Mouse (Mus musculus) intestine, embryonic 15.5 days (tissue): ENCODE measurements around the gene Hfm1. TPM values are rescaled to one million over a fixed set of nuclear protein-coding genes. Genes with fewer than 3 reads are reported as not detected.
A peak's percentile ranks its signal among the peaks of the same experiment; 100 is the strongest.

Source experiments
- ATAC-seq: fragments of 200-750 bp; cut with Nextera tagmentation; 2 replicates; pipeline ENCODE4 v1.8.0; 2017; ENCODE audit warnings: moderate TSS enrichment, moderate library complexity
- H3K27ac ChIP-seq: fragments of 300-500 bp; sonication (generic); 2 replicates; pipeline ENCODE4 v1.5.1; 2015; ENCODE audit warnings: mild to moderate bottlenecking, inconsistent platforms
- H3K27me3 ChIP-seq: fragments of 300-500 bp; sonication (generic); replicated peaks from 2 replicates; pipeline ENCODE4 v1.6.1; 2015; ENCODE audit warnings: inconsistent platforms
- H3K36me3 ChIP-seq: fragments of 300-500 bp; sonication (generic); 2 replicates; pipeline ENCODE4 v1.6.1; 2015; ENCODE audit warnings: inconsistent platforms
- H3K4me1 ChIP-seq: fragments of 300-500 bp; sonication (generic); replicated peaks from 2 replicates; pipeline ENCODE4 v1.6.1; 2015; ENCODE audit warnings: inconsistent platforms
- H3K4me2 ChIP-seq: fragments of 300-500 bp; sonication (generic); replicated peaks from 2 replicates; pipeline ENCODE4 v1.6.1; 2015; ENCODE audit warnings: mild to moderate bottlenecking, inconsistent platforms
- H3K4me3 ChIP-seq: fragments of 300-500 bp; sonication (generic); replicated peaks from 2 replicates; pipeline ENCODE4 v1.5.1; 2015; ENCODE audit warnings: inconsistent platforms
- H3K9ac ChIP-seq: fragments of 300-500 bp; sonication (generic); 2 replicates; pipeline ENCODE4 v1.6.1; 2015; ENCODE audit warnings: inconsistent platforms
- H3K9me3 ChIP-seq: fragments of 300-500 bp; sonication (generic); 2 replicates; pipeline ENCODE4 v1.6.1; 2016; ENCODE audit warnings: inconsistent platforms
- WGBS: fragments of 180-500 bp; shearing (Covaris S2); methylation state at CpG from one replicate; pipeline ENCODE4 v1.1.7; 2015; 5-methylcytosine and 5-hydroxymethylcytosine counted together
- polyA plus RNA-seq: library from polyadenylated mRNA; unstranded; fragments of >200 nt; fragmentation: Nextera tagmentation; extraction: Ambion mirVana; gene quantifications from 2 replicates; pipeline ENCODE4 v1.2.1, GENCODE M21; 2015

Gene Hfm1
- polyA plus RNA-seq, 1 experiment from 2014 or later: 1.2 TPM

GRCm38 (mm10) chr5:106926369-106926686, 207 bp upstream of the Hfm1 start:
- H3K27ac ChIP-seq: no peak overlapping the region
- peak overlapping the region; percentile 54 for H3K4me3 ChIP-seq
- peak overlapping the region; percentile 86 for H3K4me2 ChIP-seq
- H3K4me1 ChIP-seq: 0 out of 2 replicates have a peak, but pooled peaks cover 6% of the 10 kb centered on the region
- H3K9me3 ChIP-seq: no peaks in the 10 kb centered on the region
- H3K36me3 ChIP-seq: no peaks in the 10 kb centered on the region
- no peaks in the 10 kb centered on the region for H3K27me3 ChIP-seq
- no peak for ATAC-seq
- peak overlapping the region; percentile 56; the same call in 1 of the 2 replicates for H3K9ac ChIP-seq
- WGBS: 44% methylated on average over 4 of the region's 4 CpGs

GRCm38 (mm10) chr5:106919315-106919714, 6.8 kb downstream of the Hfm1 start:
- no peaks in the 10 kb centered on the region for H3K9me3 ChIP-seq
- no peak overlapping the region for H3K4me3 ChIP-seq
- H3K27me3 ChIP-seq: no peaks in the 10 kb centered on the region
- no peak overlapping the region for H3K27ac ChIP-seq
- no peak for ATAC-seq
- H3K4me2 ChIP-seq: no peak overlapping the region
- H3K36me3 ChIP-seq: no peaks in the 10 kb centered on the region
- H3K9ac ChIP-seq: no peak overlapping the region
- no peaks in the 10 kb centered on the region for H3K4me1 ChIP-seq

GRCm38 (mm10) chr5:106896879-106897278, 29.2 kb downstream of the Hfm1 start:
- no peaks in the 10 kb centered on the region for H3K9me3 ChIP-seq
- H3K4me2 ChIP-seq: no peak overlapping the region
- no peak overlapping the region for H3K27ac ChIP-seq
- H3K9ac ChIP-seq: no peak overlapping the region
- no peaks in the 10 kb centered on the region for H3K36me3 ChIP-seq
- no peaks in the 10 kb centered on the region for H3K4me1 ChIP-seq
- WGBS: 59% methylated on average over 2 of the region's 2 CpGs
- no peak overlapping the region for H3K4me3 ChIP-seq
- ATAC-seq: no peak
- H3K27me3 ChIP-seq: no peaks in the 10 kb centered on the region

- WGBS: 32% methylated on average over 5 of the region's 5 CpGs
- no peaks in the 10 kb centered on the region for H3K9me3 ChIP-seq
- H3K27me3 ChIP-seq: no peaks in the 10 kb centered on the region
- H3K36me3 ChIP-seq: no peaks in the 10 kb centered on the region
- no peak overlapping the region for H3K4me2 ChIP-seq
- no peak overlapping the region for H3K9ac ChIP-seq
- no peak overlapping the region for H3K4me3 ChIP-seq
- H3K4me1 ChIP-seq: no peaks in the 10 kb centered on the region
- H3K27ac ChIP-seq: no peak overlapping the region
- no peak for ATAC-seq
Measured at GRCm38 (mm10) chr5:106891773-106892172, 34.3 kb downstream of the Hfm1 start.

GRCm38 (mm10) chr5:106887303-106888071, 38.6 kb downstream of the Hfm1 start:
- WGBS: 67% methylated on average over 1 of the region's 1 CpGs
- no peaks in the 10 kb centered on the region for H3K9me3 ChIP-seq
- no peak overlapping the region for H3K9ac ChIP-seq
- H3K4me1 ChIP-seq: no peaks in the 10 kb centered on the region
- no peak overlapping the region for H3K4me2 ChIP-seq
- no peak for ATAC-seq
- no peaks in the 10 kb centered on the region for H3K27me3 ChIP-seq
- H3K27ac ChIP-seq: no peak overlapping the region
- H3K4me3 ChIP-seq: no peak overlapping the region
- no peaks in the 10 kb centered on the region for H3K36me3 ChIP-seq

- WGBS: 87% methylated on average over 4 of the region's 4 CpGs
- no peak overlapping the region for H3K9ac ChIP-seq
- H3K4me3 ChIP-seq: no peak overlapping the region
- H3K27me3 ChIP-seq: no peaks in the 10 kb centered on the region
- H3K4me1 ChIP-seq: no peaks in the 10 kb centered on the region
- H3K36me3 ChIP-seq: no peaks in the 10 kb centered on the region
- H3K4me2 ChIP-seq: no peak overlapping the region
- H3K9me3 ChIP-seq: no peaks in the 10 kb centered on the region
- no peak for ATAC-seq
- H3K27ac ChIP-seq: no peak overlapping the region
Measured at GRCm38 (mm10) chr5:106885517-106885916, 40.6 kb downstream of the Hfm1 start.

GRCm38 (mm10) chr5:106876438-106876837, 49.7 kb downstream of the Hfm1 start:
- Histone ChIP-seq H3K27me3 (no peaks in the 10 kb centered on the region), H3K4me1 (no peaks in the 10 kb centered on the region), H3K9me3 (no peaks in the 10 kb centered on the region), H3K36me3 (no peaks in the 10 kb centered on the region), H3K4me2 (no peak overlapping the region), H3K4me3 (no peak overlapping the region), H3K9ac (no peak overlapping the region), H3K27ac (no peak overlapping the region)
- 64% methylated on average over 1 of the region's 1 CpGs for WGBS
- ATAC-seq: no peak

GRCm38 (mm10) chr5:106860415-106860814, 65.7 kb downstream of the Hfm1 start:
- Histone ChIP-seq H3K27me3 (no peaks in the 10 kb centered on the region), H3K36me3 (no peaks in the 10 kb centered on the region), H3K4me1 (no peaks in the 10 kb centered on the region), H3K9me3 (no peaks in the 10 kb centered on the region), H3K9ac (no peak overlapping the region), H3K27ac (no peak overlapping the region), H3K4me2 (no peak overlapping the region), H3K4me3 (no peak overlapping the region)
- 38% methylated on average over 3 of the region's 3 CpGs for WGBS
- ATAC-seq: no peak

GRCm38 (mm10) chr5:106853284-106853683, 72.8 kb downstream of the Hfm1 start:
- no peak overlapping the region for H3K9ac ChIP-seq
- H3K4me1 ChIP-seq: no peaks in the 10 kb centered on the region
- no peaks in the 10 kb centered on the region for H3K9me3 ChIP-seq
- no peaks in the 10 kb centered on the region for H3K27me3 ChIP-seq
- H3K4me3 ChIP-seq: no peak overlapping the region
- ATAC-seq: no peak
- WGBS: 81% methylated on average over 3 of the region's 3 CpGs
- H3K27ac ChIP-seq: no peak overlapping the region
- H3K4me2 ChIP-seq: no peak overlapping the region
- no peaks in the 10 kb centered on the region for H3K36me3 ChIP-seq

- no peak overlapping the region for H3K27ac ChIP-seq
- no peak overlapping the region for H3K9ac ChIP-seq
- H3K9me3 ChIP-seq: no peaks in the 10 kb centered on the region
- no peaks in the 10 kb centered on the region for H3K4me1 ChIP-seq
- ATAC-seq: no peak
- no peak overlapping the region for H3K4me2 ChIP-seq
- no peaks in the 10 kb centered on the region for H3K27me3 ChIP-seq
- no peak overlapping the region for H3K4me3 ChIP-seq
- H3K36me3 ChIP-seq: no peaks in the 10 kb centered on the region
Measured at GRCm38 (mm10) chr5:106847045-106847444, 79.1 kb downstream of the Hfm1 start.

- 72% methylated on average over 2 of the region's 2 CpGs for WGBS
- Histone ChIP-seq H3K9me3 (no peaks in the 10 kb centered on the region), H3K4me3 (no peak overlapping the region), H3K9ac (no peak overlapping the region), H3K4me1 (no peaks in the 10 kb centered on the region), H3K4me2 (no peak overlapping the region), H3K36me3 (no peaks in the 10 kb centered on the region), H3K27me3 (no peaks in the 10 kb centered on the region), H3K27ac (no peak overlapping the region)
- ATAC-seq: no peak
Measured at GRCm38 (mm10) chr5:106843906-106844305, 82.2 kb downstream of the Hfm1 start.

- 36% methylated on average over 7 of the region's 7 CpGs for WGBS
- Histone ChIP-seq H3K4me2 (no peak overlapping the region), H3K36me3 (no peaks in the 10 kb centered on the region), H3K9ac (no peak overlapping the region), H3K9me3 (no peaks in the 10 kb centered on the region), H3K4me1 (no peaks in the 10 kb centered on the region), H3K27ac (no peak overlapping the region), H3K4me3 (no peak overlapping the region), H3K27me3 (no peaks in the 10 kb centered on the region)
- ATAC-seq: no peak
Measured at GRCm38 (mm10) chr5:106833025-106833424, 93.1 kb downstream of the Hfm1 start.

GRCm38 (mm10) chr5:106831401-106831800, 94.7 kb downstream of the Hfm1 start:
- Histone ChIP-seq H3K4me1 (no peaks in the 10 kb centered on the region), H3K27me3 (no peaks in the 10 kb centered on the region), H3K36me3 (no peaks in the 10 kb centered on the region), H3K9ac (no peak overlapping the region), H3K27ac (no peak overlapping the region), H3K9me3 (no peaks in the 10 kb centered on the region), H3K4me3 (no peak overlapping the region), H3K4me2 (no peak overlapping the region)
- ATAC-seq: no peak
- WGBS: 78% methylated on average over 6 of the region's 6 CpGs
